Mouse (Mus musculus): ENCODE results near the gene Fam102b. TPM values are rescaled to one million over a fixed set of nuclear protein-coding genes. Genes with fewer than 3 reads are reported as not detected.

Gene Fam102b
- polyA plus RNA-seq, 1 experiment from 2014 or later = 3.0 TPM

GRCm38 (mm10) chr3:109010489-109011260 lies 16.7 kb downstream of the Fam102b start:
- Histone ChIP-seq H3K27ac (replicated peaks) (0 out of 2 replicates have a peak overlapping the region, but pooled peaks have one; percentile 36), H3K27me3 (replicated peaks) (no peaks in the 10 kb centered on the region), H3K9me3 (no peaks in the 10 kb centered on the region), H3K4me2 (peak overlapping the region; percentile 11; the same call in 1 of the 2 replicates), H3K4me1 (peaks cover 21% of the 10 kb centered on the region), H3K4me3 (no peak overlapping the region), H3K9ac (no peak overlapping the region), H3K36me3 (no peaks in the 10 kb centered on the region)
- 39% methylated on average over 7 of the region's 7 CpGs for WGBS
- ATAC-seq (ENCODE audit: extremely low read depth, insufficient number of reproducible peaks, low FRiP score, low TSS enrichment) = no peak

- Histone ChIP-seq H3K27me3 (replicated peaks) (no peaks in the 10 kb centered on the region), H3K4me2 (no peak overlapping the region), H3K36me3 (0 out of 2 replicates have a peak, but pooled peaks cover under 1% of the 10 kb centered on the region), H3K4me1 (peaks cover 21% of the 10 kb centered on the region), H3K9ac (no peak overlapping the region), H3K4me3 (no peak overlapping the region), H3K27ac (replicated peaks) (no peak overlapping the region), H3K9me3 (no peaks in the 10 kb centered on the region)
- 73% methylated on average over 5 of the region's 5 CpGs for WGBS
- ATAC-seq (ENCODE audit: extremely low read depth, insufficient number of reproducible peaks, low FRiP score, low TSS enrichment) = no peak
These were observed 19.2 kb downstream of the Fam102b start for GRCm38 (mm10) chr3:109008180-109008579.

GRCm38 (mm10) chr3:109005777-109006176 lies 21.6 kb downstream of the Fam102b start:
- no peaks in the 10 kb centered on the region for H3K27me3 ChIP-seq (replicated peaks)
- no peak overlapping the region for H3K9ac ChIP-seq
- peaks cover 4% of the 10 kb centered on the region for H3K4me1 ChIP-seq
- no peak overlapping the region for H3K27ac ChIP-seq (replicated peaks)
- ATAC-seq (ENCODE audit: extremely low read depth, insufficient number of reproducible peaks, low FRiP score, low TSS enrichment) = no peak
- peaks cover 21% of the 10 kb centered on the region for H3K36me3 ChIP-seq
- 59% methylated on average over 5 of the region's 5 CpGs for WGBS
- H3K4me2 ChIP-seq = no peak overlapping the region
- H3K9me3 ChIP-seq = no peaks in the 10 kb centered on the region
- no peak overlapping the region for H3K4me3 ChIP-seq

GRCm38 (mm10) chr3:108999173-108999572 lies 28.2 kb downstream of the Fam102b start:
- no peaks in the 10 kb centered on the region for H3K27me3 ChIP-seq (replicated peaks)
- 70% methylated on average over 1 of the region's 1 CpGs for WGBS
- no peak overlapping the region for H3K4me2 ChIP-seq
- H3K9me3 ChIP-seq = no peaks in the 10 kb centered on the region
- ATAC-seq (ENCODE audit: extremely low read depth, insufficient number of reproducible peaks, low FRiP score, low TSS enrichment) = no peak
- H3K36me3 ChIP-seq = peaks cover 28% of the 10 kb centered on the region
- H3K4me1 ChIP-seq = peaks cover 9% of the 10 kb centered on the region
- no peak overlapping the region for H3K27ac ChIP-seq (replicated peaks)
- H3K9ac ChIP-seq = no peak overlapping the region
- no peak overlapping the region for H3K4me3 ChIP-seq

- Histone ChIP-seq H3K9me3 (no peaks in the 10 kb centered on the region), H3K4me1 (peaks cover 9% of the 10 kb centered on the region), H3K9ac (no peak overlapping the region), H3K27ac (replicated peaks) (peak overlapping the region; percentile 32; the same call in 1 of the 2 replicates), H3K27me3 (replicated peaks) (no peaks in the 10 kb centered on the region), H3K4me2 (peak overlapping the region; percentile 2; the same call in 1 of the 2 replicates), H3K4me3 (no peak overlapping the region), H3K36me3 (peaks cover 29% of the 10 kb centered on the region)
- 53% methylated on average over 4 of the region's 4 CpGs for WGBS
- no peak for ATAC-seq (ENCODE audit: extremely low read depth, insufficient number of reproducible peaks, low FRiP score, low TSS enrichment)
These were observed 29.6 kb downstream of the Fam102b start for GRCm38 (mm10) chr3:108997762-108998161.

DNA sequence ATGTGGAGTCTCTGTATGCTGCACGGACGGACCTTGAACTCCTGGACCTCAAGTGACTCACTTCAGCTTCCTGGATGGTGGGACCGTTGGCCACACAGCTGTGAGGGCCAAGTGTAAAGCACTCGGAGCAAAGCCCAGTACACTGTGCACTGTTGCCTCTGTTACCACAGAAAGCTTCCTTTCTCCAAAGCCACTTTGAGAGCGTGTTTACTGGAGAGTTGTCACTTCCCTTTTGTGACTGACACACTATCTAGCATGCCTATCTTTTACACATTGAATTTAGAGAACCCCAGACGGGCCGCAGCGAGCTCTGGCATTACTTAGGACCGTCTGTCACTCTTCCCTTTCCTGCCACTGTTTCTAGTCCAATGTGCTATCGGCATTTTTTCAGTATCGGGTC lies 30.1 kb downstream of the Fam102b start:
- Histone ChIP-seq H3K27me3 (replicated peaks) (no peaks in the 10 kb centered on the region), H3K9ac (no peak overlapping the region), H3K4me3 (no peak overlapping the region), H3K27ac (replicated peaks) (peak overlapping the region; percentile 32; the same call in 1 of the 2 replicates), H3K4me1 (peaks cover 9% of the 10 kb centered on the region), H3K4me2 (peak overlapping the region; percentile 2; the same call in 1 of the 2 replicates), H3K36me3 (peaks cover 28% of the 10 kb centered on the region), H3K9me3 (no peaks in the 10 kb centered on the region)
- ATAC-seq (ENCODE audit: extremely low read depth, insufficient number of reproducible peaks, low FRiP score, low TSS enrichment) = no peak
- 39% methylated on average over 11 of the region's 11 CpGs for WGBS

GRCm38 (mm10) chr3:108995379-108995778 lies 32.0 kb downstream of the Fam102b start:
- Histone ChIP-seq H3K9ac (no peak overlapping the region), H3K27ac (replicated peaks) (no peak overlapping the region), H3K4me3 (no peak overlapping the region), H3K9me3 (no peaks in the 10 kb centered on the region), H3K27me3 (replicated peaks) (no peaks in the 10 kb centered on the region), H3K36me3 (peaks cover 28% of the 10 kb centered on the region), H3K4me1 (peaks cover 9% of the 10 kb centered on the region), H3K4me2 (no peak overlapping the region)
- ATAC-seq (ENCODE audit: extremely low read depth, insufficient number of reproducible peaks, low FRiP score, low TSS enrichment) = no peak
- 52% methylated on average over 2 of the region's 2 CpGs for WGBS

DNA sequence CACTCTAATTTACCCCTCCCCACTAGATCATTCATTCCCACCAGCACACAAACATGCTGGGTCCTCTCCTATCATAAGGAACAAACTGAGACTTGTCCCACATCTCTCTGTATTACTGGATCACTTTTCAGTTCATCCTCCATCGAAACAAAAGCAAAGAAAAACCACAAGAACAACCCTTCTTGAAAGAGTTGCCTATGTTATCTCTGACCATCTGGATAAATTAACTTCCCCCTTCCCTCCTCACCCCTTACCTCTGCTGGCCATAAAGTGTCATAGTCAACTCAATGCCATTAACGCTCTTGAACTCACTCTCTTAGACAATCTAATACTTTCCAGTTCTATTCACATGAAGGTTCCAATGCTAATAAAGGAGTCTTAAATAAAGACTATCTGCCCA lies 32.9 kb downstream of the Fam102b start:
- Histone ChIP-seq H3K9me3 (no peaks in the 10 kb centered on the region), H3K4me2 (no peak overlapping the region), H3K36me3 (peaks cover 34% of the 10 kb centered on the region), H3K4me3 (no peak overlapping the region), H3K27ac (replicated peaks) (no peak overlapping the region), H3K9ac (no peak overlapping the region), H3K4me1 (peaks cover 9% of the 10 kb centered on the region), H3K27me3 (replicated peaks) (no peaks in the 10 kb centered on the region)
- 82% methylated on average over 2 of the region's 2 CpGs for WGBS
- no peak for ATAC-seq (ENCODE audit: extremely low read depth, insufficient number of reproducible peaks, low FRiP score, low TSS enrichment)

- Histone ChIP-seq H3K27ac (replicated peaks) (no peak overlapping the region), H3K9ac (no peak overlapping the region), H3K4me1 (no peaks in the 10 kb centered on the region), H3K36me3 (peaks cover 63% of the 10 kb centered on the region), H3K9me3 (no peaks in the 10 kb centered on the region), H3K4me3 (no peak overlapping the region), H3K4me2 (no peak overlapping the region), H3K27me3 (replicated peaks) (no peaks in the 10 kb centered on the region)
- 75% methylated on average over 9 of the region's 9 CpGs for WGBS
- no peak for ATAC-seq (ENCODE audit: extremely low read depth, insufficient number of reproducible peaks, low FRiP score, low TSS enrichment)
These were observed 37.3 kb downstream of the Fam102b start for GRCm38 (mm10) chr3:108989971-108990548.

DNA sequence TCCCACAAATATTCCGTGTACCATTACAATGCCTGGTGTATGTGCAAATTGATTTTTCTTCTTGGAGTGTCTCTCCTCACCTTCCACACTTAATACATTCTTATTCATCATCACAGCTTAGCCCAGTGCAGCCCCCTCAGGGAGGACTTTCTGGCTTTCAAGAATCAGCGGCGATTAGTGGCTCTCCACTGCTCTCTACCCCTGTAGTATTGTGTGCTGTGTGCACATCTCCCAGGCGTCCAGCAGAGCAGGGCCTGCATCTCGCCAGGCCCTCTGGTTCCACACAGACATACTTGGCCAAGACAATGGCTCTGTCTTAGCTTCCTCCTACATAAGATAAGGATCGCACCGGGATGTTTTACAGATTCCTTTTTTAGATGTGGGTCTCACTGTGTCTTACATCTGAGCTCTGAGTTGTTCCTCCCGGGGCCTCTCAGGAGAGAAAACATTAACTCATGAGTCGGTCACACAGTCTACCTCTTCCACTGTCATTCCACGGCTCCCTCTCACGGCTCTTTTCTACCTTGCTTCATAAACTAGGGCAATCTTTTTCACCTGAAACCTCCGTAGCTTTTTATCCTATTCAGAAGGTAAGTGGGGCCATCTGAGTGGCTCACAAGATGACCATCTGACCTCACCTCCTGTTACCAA lies 40.3 kb downstream of the Fam102b start:
- peaks cover 68% of the 10 kb centered on the region for H3K36me3 ChIP-seq
- H3K4me2 ChIP-seq = no peak overlapping the region
- H3K4me1 ChIP-seq = no peaks in the 10 kb centered on the region
- no peak overlapping the region for H3K9ac ChIP-seq
- 73% methylated on average over 12 of the region's 12 CpGs for WGBS
- no peak overlapping the region for H3K4me3 ChIP-seq
- no peak for ATAC-seq (ENCODE audit: extremely low read depth, insufficient number of reproducible peaks, low FRiP score, low TSS enrichment)
- H3K9me3 ChIP-seq = no peaks in the 10 kb centered on the region
- no peak overlapping the region for H3K27ac ChIP-seq (replicated peaks)
- no peaks in the 10 kb centered on the region for H3K27me3 ChIP-seq (replicated peaks)

- Histone ChIP-seq H3K36me3 (peaks cover 62% of the 10 kb centered on the region), H3K9me3 (no peaks in the 10 kb centered on the region), H3K4me2 (no peak overlapping the region), H3K4me3 (no peak overlapping the region), H3K4me1 (no peaks in the 10 kb centered on the region), H3K27ac (replicated peaks) (no peak overlapping the region), H3K9ac (no peak overlapping the region), H3K27me3 (replicated peaks) (no peaks in the 10 kb centered on the region)
- WGBS = 76% methylated on average over 1 of the region's 1 CpGs
- ATAC-seq (ENCODE audit: extremely low read depth, insufficient number of reproducible peaks, low FRiP score, low TSS enrichment) = no peak
These were observed 40.9 kb downstream of the Fam102b start for GRCm38 (mm10) chr3:108986534-108986933.
